Mouse (Mus musculus) A20 (cell line): ENCODE data around the gene Mst1.

Experiments
- DNase-seq: peaks from one replicate; pipeline ENCODE4 v3.0.0-alpha.2; 2011; ENCODE audit warnings: low read depth, low spot score

Gene Mst1

GRCm38 (mm10) chr9:108080168-108080567 is at the start of gene Mst1:
Mst1 (plus strand) TSS chr9:108080436.
- DNase-seq, result no peak

- DNase-seq, result no peak
These were observed 48.1 kb upstream of the Mst1 start for GRCm38 (mm10) chr9:108032126-108032525.

DNA sequence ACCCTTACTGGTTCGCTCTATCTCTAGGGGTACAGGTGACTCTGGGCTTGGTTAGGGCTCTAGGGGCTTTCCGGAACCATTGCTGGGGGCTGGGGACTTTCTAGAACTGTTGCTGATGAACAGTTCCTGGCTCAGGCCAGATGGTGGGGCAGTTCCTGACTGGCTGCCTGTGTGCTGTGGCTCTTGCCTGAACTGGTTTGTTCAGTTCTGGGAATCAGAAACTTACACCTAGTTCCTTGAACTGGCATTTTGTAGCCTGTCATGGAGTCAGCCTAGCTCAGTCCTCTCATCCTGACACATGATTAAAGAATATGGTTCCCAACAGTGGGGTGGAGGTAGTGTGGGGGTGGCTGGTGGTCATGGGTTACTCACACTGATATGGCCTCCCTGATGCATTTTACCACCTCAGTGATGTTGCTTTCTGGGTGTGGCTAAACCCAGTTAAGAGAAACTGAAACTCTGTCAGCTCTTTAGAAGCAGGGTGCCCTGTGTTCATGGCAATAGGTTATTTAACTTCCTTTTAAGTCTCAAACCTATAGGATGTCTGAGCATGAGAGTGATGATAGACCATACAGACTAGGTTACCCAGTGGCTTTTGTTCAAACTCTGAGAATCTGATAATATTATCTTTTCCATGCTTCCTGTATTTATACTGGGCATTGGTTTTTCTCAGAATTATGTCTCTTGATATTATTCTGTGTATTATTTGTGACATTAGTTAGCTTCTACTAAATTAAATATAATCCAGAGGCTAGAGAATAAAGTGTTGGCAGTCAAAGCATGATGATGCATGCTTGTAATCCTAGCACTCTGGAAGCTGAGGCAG is 44.7 kb upstream of the Mst1 start:
- peak; percentile 87 for DNase-seq

- no peak for DNase-seq
These were observed 35.3 kb upstream of the Mst1 start for GRCm38 (mm10) chr9:108044751-108045492.

- no peak for DNase-seq
These were observed 33.7 kb upstream of the Mst1 start for GRCm38 (mm10) chr9:108046582-108046981.

DNA sequence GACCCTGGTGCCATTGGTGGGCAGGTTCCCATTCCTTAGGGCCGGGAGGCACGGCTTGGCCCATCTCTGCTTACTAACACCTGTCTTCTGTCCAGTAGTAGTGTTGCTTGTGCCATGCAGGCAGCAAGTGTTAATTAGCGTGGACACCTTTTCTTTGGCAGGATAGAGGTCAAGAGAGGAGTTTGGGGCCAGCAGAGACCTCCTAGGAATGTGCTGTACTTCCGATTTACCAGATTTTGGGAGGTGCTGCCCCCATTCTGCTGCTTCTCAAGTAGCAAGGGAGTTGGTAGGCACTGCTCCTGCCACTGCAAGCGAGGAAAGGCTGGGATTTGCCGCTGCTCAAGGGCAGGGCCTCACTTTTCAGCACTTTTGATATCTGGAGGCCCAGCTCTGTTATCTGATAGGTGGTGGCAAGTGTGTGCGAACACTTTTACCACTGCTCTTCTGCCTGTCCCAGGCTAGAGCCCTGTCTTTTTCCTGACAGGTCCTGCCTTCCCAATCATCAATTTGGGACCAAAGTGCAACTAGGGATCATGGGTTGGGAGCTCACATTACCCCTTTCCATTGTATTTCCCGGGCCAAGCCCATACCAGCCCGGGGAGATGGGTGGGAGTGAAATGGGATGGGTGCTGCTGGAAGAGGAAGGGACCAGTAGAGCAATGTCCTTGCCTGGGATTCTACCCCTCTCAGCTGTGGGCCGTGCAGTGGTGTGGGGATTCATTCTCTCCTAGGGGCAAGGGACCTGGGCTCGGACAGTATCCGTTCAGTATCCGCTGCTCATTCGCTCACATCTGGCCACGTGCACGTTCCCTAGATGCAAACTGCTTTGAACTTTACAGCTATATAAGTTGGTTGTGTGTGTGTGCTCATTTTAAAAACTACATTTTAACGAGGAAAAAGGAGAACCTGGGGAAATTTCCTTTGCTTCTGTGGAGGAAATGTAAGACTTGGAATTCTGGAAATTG is 32.4 kb upstream of the Mst1 start:
- DNase-seq, result no peak

DNA sequence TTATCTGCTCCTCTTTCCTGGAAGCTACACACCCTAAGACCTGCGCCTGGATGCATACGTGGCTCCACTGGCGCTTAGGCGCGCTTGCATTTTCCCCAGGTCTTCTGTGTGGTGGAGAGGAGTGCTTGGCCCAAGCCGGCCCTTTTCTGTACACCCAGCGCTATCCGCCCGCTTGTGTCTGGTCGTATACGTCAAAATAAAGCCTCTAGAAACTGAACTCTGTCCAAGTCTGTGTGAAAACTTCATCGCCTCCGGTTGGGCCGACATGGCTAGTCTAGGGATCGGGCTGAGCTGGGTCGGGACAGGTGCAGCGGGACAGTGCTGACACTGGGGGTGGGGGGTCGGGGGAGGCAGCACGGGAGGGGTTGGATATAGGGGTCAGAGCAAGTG is 31.7 kb upstream of the Mst1 start:
- DNase-seq, result no peak

DNA sequence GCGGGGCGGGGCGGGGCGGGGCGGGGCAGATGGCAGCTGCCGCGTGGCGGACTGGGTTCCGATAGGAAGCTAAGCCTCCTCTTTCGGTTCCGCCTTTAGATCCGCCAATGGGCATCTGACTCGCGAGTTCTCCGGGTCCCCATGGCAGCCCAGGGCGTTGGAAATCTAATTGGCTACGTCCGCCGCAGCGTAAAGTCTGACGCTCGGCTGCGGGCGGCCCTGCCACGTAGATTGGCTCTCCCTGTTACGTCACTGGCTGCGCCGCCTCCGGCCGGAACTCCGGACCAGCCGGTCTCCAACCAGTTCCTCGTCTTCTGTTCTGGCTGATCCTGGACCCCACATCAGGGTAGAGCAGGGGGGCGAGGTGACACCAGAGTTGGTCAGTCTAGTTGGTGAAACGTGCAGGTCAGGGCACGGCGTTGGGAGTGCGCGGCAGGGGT is 31.2 kb upstream of the Mst1 start, which contains the start of gene Gmppb:
TSS of gene Gmppb (plus strand) at position 227 of the 440 bp plus-strand sequence.
- DNase-seq, result peak; percentile 98

DNA sequence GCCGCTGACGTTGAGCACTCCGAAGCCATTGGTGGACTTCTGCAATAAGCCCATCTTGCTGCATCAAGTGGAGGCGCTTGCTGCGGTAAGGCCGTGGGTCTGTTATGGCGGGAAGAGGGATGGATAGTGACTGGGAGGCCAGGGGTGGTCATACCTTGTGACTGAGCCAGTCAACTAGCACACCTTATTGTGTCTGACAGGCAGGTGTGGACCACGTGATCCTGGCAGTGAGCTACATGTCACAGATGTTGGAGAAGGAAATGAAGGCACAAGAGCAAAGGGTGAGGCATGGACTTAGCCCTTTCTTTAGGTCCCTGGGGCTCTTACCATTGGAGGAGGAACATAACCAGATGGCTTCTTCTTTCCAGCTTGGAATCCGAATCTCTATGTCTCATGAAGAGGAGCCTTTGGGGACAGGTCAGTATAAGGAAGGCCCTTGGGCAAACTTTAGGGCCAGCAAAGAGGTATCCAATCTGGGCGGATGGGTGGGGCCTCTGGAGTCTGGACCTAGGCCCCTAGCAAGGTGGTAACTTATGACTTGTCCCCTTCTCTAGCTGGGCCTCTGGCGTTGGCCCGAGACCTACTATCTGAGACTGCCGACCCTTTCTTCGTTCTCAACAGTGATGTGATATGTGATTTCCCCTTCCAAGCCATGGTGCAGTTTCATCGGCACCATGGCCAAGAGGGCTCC is 30.5 kb upstream of the Mst1 start:
- no peak for DNase-seq

DNA sequence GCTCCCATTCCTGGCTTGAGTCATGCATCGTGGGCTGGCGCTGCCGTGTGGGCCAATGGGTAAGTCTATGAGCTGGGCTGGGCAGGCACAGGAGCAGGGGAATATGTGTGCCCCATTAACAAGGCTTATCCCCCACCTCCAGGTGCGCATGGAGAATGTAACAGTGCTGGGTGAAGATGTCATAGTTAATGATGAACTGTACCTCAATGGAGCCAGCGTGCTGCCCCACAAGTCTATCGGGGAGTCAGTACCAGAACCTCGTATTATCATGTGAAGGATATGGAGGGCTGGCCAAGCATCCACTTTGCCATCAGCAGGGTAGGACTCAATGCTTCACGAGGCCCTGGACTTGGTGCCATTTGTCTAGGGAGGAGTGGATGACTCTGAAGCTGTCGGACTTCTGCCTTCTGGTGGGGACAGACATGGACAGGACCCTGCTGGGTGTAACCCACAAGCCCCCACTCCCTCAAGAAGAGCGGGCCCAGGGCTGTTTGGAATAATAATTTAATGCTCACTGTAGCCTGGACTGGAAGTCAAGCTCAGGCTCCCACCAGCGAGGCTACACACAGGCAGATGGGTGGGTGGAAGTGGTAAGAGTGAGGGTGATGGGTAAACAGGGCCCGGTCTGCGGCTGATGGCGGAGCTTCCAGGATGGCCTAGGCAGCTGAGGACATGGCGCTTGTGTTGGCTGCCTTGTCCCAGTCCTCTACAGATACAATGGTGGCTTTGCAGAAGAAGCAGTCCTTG is 28.9 kb upstream of the Mst1 start:
- no peak for DNase-seq

DNA sequence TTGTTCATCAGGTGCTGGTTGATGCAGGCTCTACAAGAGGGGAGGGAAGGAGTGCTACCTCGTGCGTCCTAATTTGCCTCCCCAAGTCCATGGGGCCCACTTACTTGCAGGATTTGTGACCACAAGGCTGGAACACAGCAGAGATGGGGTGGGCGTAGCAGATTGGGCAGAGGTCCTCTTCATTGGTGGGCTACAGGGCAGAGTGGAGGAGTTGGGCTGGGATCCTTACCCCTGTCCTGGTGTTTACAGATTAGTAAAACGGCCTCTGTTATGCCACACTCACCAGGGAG is 28.4 kb upstream of the Mst1 start:
- no peak for DNase-seq

- no peak for DNase-seq
These were observed 27.8 kb upstream of the Mst1 start for GRCm38 (mm10) chr9:108052411-108052810.

GRCm38 (mm10) chr9:108052885-108053664 is 27.2 kb upstream of the Mst1 start, which contains the start of gene Amigo3:
Amigo3 (plus strand) TSS chr9:108053159.
- DNase-seq, result peak; percentile 91

GRCm38 (mm10) chr9:108053665-108054225 is 26.5 kb upstream of the Mst1 start:
- no peak for DNase-seq

- DNase-seq, result no peak
These were observed 25.8 kb upstream of the Mst1 start for GRCm38 (mm10) chr9:108054331-108055040.

DNA sequence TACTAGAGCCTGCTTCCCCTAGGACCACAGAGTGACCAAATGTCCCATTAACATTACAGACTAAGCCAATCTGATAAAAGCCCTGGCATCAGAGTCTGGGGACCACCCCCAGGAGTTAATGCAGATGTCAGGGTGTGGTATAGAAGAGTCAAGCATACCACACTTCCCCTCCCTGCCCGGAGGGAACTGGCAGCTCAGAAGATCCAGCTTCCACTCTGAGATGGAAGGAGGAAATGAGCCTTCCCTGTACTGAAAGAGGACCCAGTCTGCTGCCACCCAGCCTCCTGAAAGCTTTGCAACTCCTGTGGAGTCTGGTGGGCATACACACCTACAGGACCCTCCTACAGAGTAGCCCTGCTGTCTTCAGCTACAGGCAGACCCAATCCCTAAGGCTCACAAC is 25.2 kb upstream of the Mst1 start:
- DNase-seq, result no peak

- no peak for DNase-seq
These were observed 24.5 kb upstream of the Mst1 start for GRCm38 (mm10) chr9:108055661-108056237.
